Mouse (Mus musculus): ENCODE measurements at regions not wholly inside any gene's neighbourhood (a gene's known extent, or its start where the extent isn't known, plus 50 kb on each side); places are given as distances from the start of the nearest gene placed in this dataset.
A peak's percentile ranks its signal among the peaks of the same experiment; 100 is the strongest.
"Not testable (repeated sequence)": the region's sequence is repeated elsewhere in the genome, so short reads cannot be mapped to it uniquely, and the experiment has no call there.

- DNase-seq, result no peak
These were observed 139.9 kb downstream of the Sptssa start for GRCm38 (mm10) chr12:54516463-54516862.

GRCm38 (mm10) chr12:54516039-54516438, 140.3 kb downstream of the Sptssa start:
- not testable (repeated sequence) for DNase-seq

GRCm38 (mm10) chr12:54509903-54510302, 146.5 kb downstream of the Sptssa start:
- DNase-seq, result no peak

GRCm38 (mm10) chr12:54502775-54503174, 153.6 kb downstream of the Sptssa start:
- DNase-seq, result no peak

GRCm38 (mm10) chr12:54499963-54500362, 156.4 kb downstream of the Sptssa start:
- no peak for DNase-seq

- DNase-seq, result no peak
These were observed 160.5 kb downstream of the Sptssa start for GRCm38 (mm10) chr12:54495701-54496374.

GRCm38 (mm10) chr12:54494756-54495375, 161.5 kb downstream of the Sptssa start:
- DNase-seq, result no peak

- peak; percentile 10 for DNase-seq
These were observed 163.6 kb downstream of the Sptssa start for GRCm38 (mm10) chr12:54492737-54493136.

GRCm38 (mm10) chr12:54490460-54490859, 165.9 kb downstream of the Sptssa start:
- no peak for DNase-seq

GRCm38 (mm10) chr12:54489675-54490074, 166.7 kb downstream of the Sptssa start:
- peak; percentile 23 for DNase-seq

- DNase-seq, result no peak
These were observed 168.7 kb downstream of the Sptssa start for GRCm38 (mm10) chr12:54487689-54488088.

- no peak for DNase-seq
These were observed 174.4 kb downstream of the Sptssa start for GRCm38 (mm10) chr12:54482020-54482419.

GRCm38 (mm10) chr12:54479841-54480240, 176.5 kb downstream of the Sptssa start:
- DNase-seq, result no peak

- no peak for DNase-seq
These were observed 183.5 kb downstream of the Sptssa start for GRCm38 (mm10) chr12:54472881-54473280.

- no peak for DNase-seq
These were observed 184.0 kb downstream of the Sptssa start for GRCm38 (mm10) chr12:54472407-54472806.

GRCm38 (mm10) chr12:54467635-54468034, 188.7 kb downstream of the Sptssa start:
- no peak for DNase-seq

- no peak for DNase-seq
These were observed 192.6 kb downstream of the Sptssa start for GRCm38 (mm10) chr12:54463806-54464205.

GRCm38 (mm10) chr12:54461411-54461810, 195.0 kb downstream of the Sptssa start:
- no peak for DNase-seq

GRCm38 (mm10) chr12:54460135-54460523, 196.2 kb downstream of the Sptssa start:
- DNase-seq, result peak; percentile 4

- DNase-seq, result no peak
These were observed 196.8 kb downstream of the Sptssa start for GRCm38 (mm10) chr12:54459462-54460134.

GRCm38 (mm10) chr12:54456731-54457130, 199.6 kb downstream of the Sptssa start:
- DNase-seq, result no peak

GRCm38 (mm10) chr12:54454606-54455005, 201.8 kb downstream of the Sptssa start:
- DNase-seq, result no peak

- no peak for DNase-seq
These were observed 203.0 kb downstream of the Sptssa start for GRCm38 (mm10) chr12:54453343-54453742.

- DNase-seq, result no peak
These were observed 206.0 kb downstream of the Sptssa start for GRCm38 (mm10) chr12:54450369-54450768.
